Mouse (Mus musculus) kidney, postnatal 0 days (tissue): ENCODE measurements around the gene Sap25. TPM values are rescaled to one million over a fixed set of nuclear protein-coding genes. Genes with fewer than 3 reads are reported as not detected.
A peak's percentile ranks its signal among the peaks of the same experiment; 100 is the strongest.

Experiments
- ATAC-seq: fragments of 200-750 bp; cut with Nextera tagmentation; replicated peaks from 2 replicates; pipeline ENCODE4 v1.8.0; 2017; ENCODE audit warnings: low read depth, moderate number of reproducible peaks, moderate TSS enrichment, moderate library complexity; ENCODE audit not compliant: low FRiP score
- DNase-seq: peaks from one replicate; pipeline ENCODE4 v3.0.0-alpha.2; 2016; ENCODE audit warnings: low spot score
- H3K27ac ChIP-seq: fragments of 300-500 bp; sonication (generic); 2 replicates; pipeline ENCODE4 v1.5.1; 2014; ENCODE audit warnings: mild to moderate bottlenecking
- H3K27me3 ChIP-seq: fragments of 300-500 bp; sonication (generic); 2 replicates; pipeline ENCODE4 v1.6.1; 2014; ENCODE audit warnings: low read length, mixed read lengths; ENCODE audit not compliant: insufficient read depth
- H3K36me3 ChIP-seq: fragments of 300-500 bp; sonication (generic); 2 replicates; pipeline ENCODE4 v1.6.1; 2014; ENCODE audit warnings: low read length, mixed read lengths; ENCODE audit not compliant: insufficient read depth
- H3K4me1 ChIP-seq: fragments of 300-500 bp; sonication (generic); replicated peaks from 2 replicates; pipeline ENCODE4 v1.6.1; 2014; ENCODE audit warnings: antibody characterized with exemption, low read length, mixed read lengths; ENCODE audit not compliant: insufficient read depth
- H3K4me2 ChIP-seq: fragments of 300-500 bp; sonication (generic); 2 replicates; pipeline ENCODE4 v1.6.1; 2014; ENCODE audit warnings: mild to moderate bottlenecking, low read length, moderate library complexity, mixed read lengths
- H3K4me3 ChIP-seq: fragments of 300-500 bp; sonication (generic); replicated peaks from 2 replicates; pipeline ENCODE4 v1.5.1; 2014; ENCODE audit warnings: low read depth, low read length
- H3K9ac ChIP-seq: fragments of 300-500 bp; sonication (generic); 2 replicates; pipeline ENCODE4 v1.6.1; 2014; ENCODE audit warnings: low read depth, low read length
- H3K9me3 ChIP-seq: fragments of 300-500 bp; sonication (generic); replicated peaks from 2 replicates; pipeline ENCODE4 v1.6.1; 2016; ENCODE audit warnings: low read length, inconsistent platforms, mixed read lengths
- CTCF ChIP-seq: IDR thresholded peaks from 2 replicates; pipeline ENCODE4 v1.5.1; 2016; ENCODE audit warnings: antibody characterized with exemption, low read depth, mild to moderate bottlenecking, moderate library complexity
- WGBS: fragments of 180-500 bp; shearing (Covaris S2); extraction: QIAGEN DNeasy Blood & Tissue Kit; methylation state at CpG from one replicate; pipeline ENCODE4 v1.1.7; 2014; 5-methylcytosine and 5-hydroxymethylcytosine counted together
- polyA plus RNA-seq: library from polyadenylated mRNA; unstranded; fragments of >200 nt; fragmentation: Nextera tagmentation; extraction: Ambion mirVana; gene quantifications from 2 replicates; pipeline ENCODE4 v1.2.1, GENCODE M21; 2015

The Sap25 gene
- 5.3 and 5.4 TPM in 2 replicates for polyA plus RNA-seq

GRCm38 (mm10) chr5:137641054-137641453, at the start of gene Sap25:
Gene Sap25 (plus strand): TSS chr5:137641334.
- no peak for DNase-seq
- no peak within 1 kb of the TSS for H3K27ac ChIP-seq
- WGBS, result 89% methylated on average over 19 of the region's 19 CpGs
- peaks cover 58% of the 10 kb centered on the region for H3K36me3 ChIP-seq
- no peak within 1 kb of the TSS for H3K4me2 ChIP-seq
- peak; percentile 53; the same call in 1 of the 2 replicates for TF ChIP-seq CTCF
- no peak for ATAC-seq
- H3K4me1 ChIP-seq, result peaks cover 10% of the 10 kb centered on the region; the same call in 1 of the 2 replicates
- no peaks in the 10 kb centered on the region for H3K9me3 ChIP-seq
- H3K9ac ChIP-seq, result no peak within 1 kb of the TSS
- no peaks in the 10 kb centered on the region for H3K27me3 ChIP-seq
- H3K4me3 ChIP-seq, result no peak within 1 kb of the TSS

- TF ChIP-seq CTCF, result no peak
- H3K4me3 ChIP-seq, result no peak overlapping the region
- H3K36me3 ChIP-seq, result no peaks in the 10 kb centered on the region
- peaks cover 6% of the 10 kb centered on the region; the same call in 1 of the 2 replicates for H3K4me1 ChIP-seq
- H3K9me3 ChIP-seq, result no peaks in the 10 kb centered on the region
- no peaks in the 10 kb centered on the region for H3K27me3 ChIP-seq
- 80% methylated on average over 7 of the region's 7 CpGs for WGBS
- no peak overlapping the region for H3K9ac ChIP-seq
- H3K27ac ChIP-seq, result no peak overlapping the region
- ATAC-seq (no peak), DNase-seq (no peak)
- no peak overlapping the region for H3K4me2 ChIP-seq
These were observed 45.2 kb upstream of the Sap25 start for GRCm38 (mm10) chr5:137595921-137596320.

- ATAC-seq (no peak), DNase-seq (peak; percentile 45)
- 29% methylated on average over 29 of the region's 30 CpGs for WGBS
- peak overlapping the region; percentile 14; the same call in 1 of the 2 replicates for H3K27ac ChIP-seq
- H3K4me3 ChIP-seq, result no peak overlapping the region
- H3K4me2 ChIP-seq, result peak overlapping the region; percentile 31; the same call in 1 of the 2 replicates
- no peaks in the 10 kb centered on the region for H3K9me3 ChIP-seq
- H3K36me3 ChIP-seq, result no peaks in the 10 kb centered on the region
- no peak overlapping the region for H3K9ac ChIP-seq
- H3K4me1 ChIP-seq, result peaks cover 6% of the 10 kb centered on the region; the same call in 1 of the 2 replicates
- no peak for TF ChIP-seq CTCF
- no peaks in the 10 kb centered on the region for H3K27me3 ChIP-seq
These were observed 44.4 kb upstream of the Sap25 start for GRCm38 (mm10) chr5:137596601-137597261.

GRCm38 (mm10) chr5:137597625-137598024, 43.5 kb upstream of the Sap25 start:
- Histone ChIP-seq H3K4me3 (no peak overlapping the region), H3K4me1 (peaks cover 6% of the 10 kb centered on the region), H3K27ac (no peak overlapping the region), H3K4me2 (no peak overlapping the region), H3K9ac (no peak overlapping the region), H3K9me3 (no peaks in the 10 kb centered on the region), H3K36me3 (no peaks in the 10 kb centered on the region), H3K27me3 (no peaks in the 10 kb centered on the region)
- TF ChIP-seq CTCF, result no peak
- no peak for ATAC-seq
- DNase-seq, result no peak
- WGBS, result 97% methylated on average over 6 of the region's 6 CpGs

- ATAC-seq, result no peak
- no peak overlapping the region for H3K9ac ChIP-seq
- no peak overlapping the region for H3K4me3 ChIP-seq
- no peak for DNase-seq
- no peaks in the 10 kb centered on the region for H3K27me3 ChIP-seq
- H3K27ac ChIP-seq, result no peak overlapping the region
- peaks cover 10% of the 10 kb centered on the region for H3K4me1 ChIP-seq
- whole genome bisulfite sequencing, result 72% methylated on average over 2 of the region's 2 CpGs
- no peaks in the 10 kb centered on the region for H3K36me3 ChIP-seq
- H3K4me2 ChIP-seq, result no peak overlapping the region
- TF ChIP-seq CTCF, result no peak
- no peaks in the 10 kb centered on the region for H3K9me3 ChIP-seq
These were observed 42.9 kb upstream of the Sap25 start for GRCm38 (mm10) chr5:137598100-137598826.

- Histone ChIP-seq H3K36me3 (no peaks in the 10 kb centered on the region), H3K4me2 (peak overlapping the region; percentile 97), H3K9me3 (no peaks in the 10 kb centered on the region), H3K4me3 (peak overlapping the region; percentile 72), H3K27me3 (no peaks in the 10 kb centered on the region), H3K9ac (peak overlapping the region; percentile 78), H3K27ac (peak overlapping the region; percentile 83), H3K4me1 (peaks cover 10% of the 10 kb centered on the region)
- ATAC-seq (no peak), DNase-seq (peak; percentile 43)
- no peak for TF ChIP-seq CTCF
- 34% methylated on average over 9 of the region's 9 CpGs for WGBS
These were observed 41.5 kb upstream of the Sap25 start for GRCm38 (mm10) chr5:137599600-137599999.
